Mouse (Mus musculus) liver, adult (tissue): ENCODE results near the gene Patj.

ENCODE experiments used
- GATA4 ChIP-seq: IDR thresholded peaks from 2 replicates; pipeline ENCODE4 v1.6.1; 2014; ENCODE audit warnings: mild to moderate bottlenecking, low read length; ENCODE audit not compliant: insufficient replicate concordance

Gene Patj

DNA sequence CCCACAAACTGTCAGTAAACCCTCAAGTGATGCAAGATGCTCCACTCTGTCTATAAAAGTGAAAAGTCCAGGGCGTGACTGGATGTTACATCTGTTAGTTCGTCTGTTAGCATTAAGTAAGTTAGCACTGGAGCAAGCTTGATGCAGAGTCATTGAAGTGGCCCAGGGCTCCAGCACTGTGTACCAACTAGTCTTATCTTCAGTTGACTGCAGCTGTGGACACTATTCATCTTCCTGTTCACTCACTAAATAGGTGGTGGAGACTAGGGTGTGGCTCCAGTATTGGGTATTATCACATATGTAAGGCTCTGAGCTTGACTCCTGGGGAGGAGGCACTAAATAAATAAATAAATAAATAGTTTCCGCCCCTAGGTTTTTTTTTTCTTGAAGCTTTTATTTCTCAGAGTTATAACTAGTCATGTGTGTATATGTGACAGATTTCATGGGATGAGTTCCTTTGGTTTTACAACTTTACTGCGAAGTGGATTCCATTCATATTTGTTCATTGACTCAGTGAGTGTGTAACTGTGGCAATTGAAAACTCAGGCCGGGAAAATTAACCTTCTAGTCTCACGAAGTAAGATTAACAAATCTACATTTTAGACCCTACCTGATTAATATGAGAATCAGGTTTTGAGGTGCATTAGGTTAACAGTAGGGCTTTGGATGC is 168.7 kb downstream of the Patj start:
- TF ChIP-seq GATA4, result no peak

DNA sequence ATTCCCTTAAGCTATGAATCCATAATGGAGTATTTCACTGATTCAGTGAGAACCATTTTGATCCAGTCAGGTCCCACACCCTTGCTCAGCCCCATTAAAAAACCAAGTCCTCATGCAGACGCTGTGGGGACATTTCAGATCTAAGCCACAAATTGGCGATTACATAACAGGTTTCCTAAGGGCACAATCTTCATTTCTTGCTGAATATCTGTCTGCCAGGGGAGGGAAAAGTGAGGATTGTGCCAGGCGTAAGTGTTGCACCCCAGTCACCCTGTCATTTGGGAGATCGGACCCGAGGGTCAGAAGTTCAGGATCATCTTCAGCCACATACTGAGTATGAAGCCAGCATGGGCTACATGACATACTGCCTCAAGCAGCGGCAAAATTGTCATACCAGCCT is 171.2 kb downstream of the Patj start:
- TF ChIP-seq GATA4, result no peak

DNA sequence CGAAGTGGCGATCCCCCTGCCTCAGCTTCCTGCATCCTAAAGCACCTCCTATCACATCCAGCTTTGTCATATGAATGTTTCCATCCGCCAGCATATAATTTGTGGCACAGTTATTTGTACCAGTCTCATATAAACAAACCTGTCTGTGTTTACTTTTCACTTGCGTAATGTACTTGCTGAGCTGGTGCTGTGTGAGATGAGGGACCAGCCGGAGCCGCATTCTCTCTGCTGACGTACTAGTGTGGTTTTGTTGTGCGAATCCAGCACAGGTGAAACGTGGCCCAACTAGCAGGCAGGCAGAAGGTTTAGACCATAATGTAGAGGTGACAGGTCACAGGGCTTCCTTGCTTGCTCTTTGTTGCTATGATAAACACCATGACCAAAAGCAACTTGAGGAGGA is 171.9 kb downstream of the Patj start:
- no peak for TF ChIP-seq GATA4

- no peak for TF ChIP-seq GATA4
These were observed 174.3 kb downstream of the Patj start for GRCm38 (mm10) chr4:98569904-98570303.

- no peak for TF ChIP-seq GATA4
These were observed 181.7 kb downstream of the Patj start for GRCm38 (mm10) chr4:98577275-98577674.

DNA sequence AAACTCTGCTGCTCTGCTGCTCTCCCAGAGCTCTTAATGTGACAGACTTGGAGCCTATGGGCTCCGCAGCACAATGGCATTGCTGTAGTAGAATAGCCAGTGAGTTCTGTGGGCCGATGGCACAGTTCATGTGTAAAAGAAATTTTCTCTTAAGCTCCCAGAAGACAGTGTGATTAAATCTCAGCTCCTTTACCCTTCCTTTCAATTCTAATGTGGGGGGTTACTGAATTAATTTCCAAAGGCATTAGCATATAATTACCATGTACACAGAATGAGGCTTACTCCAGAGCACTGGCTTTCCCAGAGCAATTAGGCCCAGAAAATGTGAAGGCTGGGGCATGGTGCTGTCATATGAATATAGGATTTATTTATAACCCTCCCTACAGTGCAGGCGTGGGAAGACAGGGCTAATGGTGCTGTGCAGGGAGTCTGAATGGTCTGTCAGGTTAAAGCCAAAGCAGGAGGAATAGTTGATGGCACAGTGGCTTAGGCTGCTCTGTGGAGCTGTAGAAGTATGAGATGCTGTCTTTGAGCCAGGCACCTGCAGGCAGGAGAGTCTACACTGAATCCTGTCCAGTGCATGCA is 182.5 kb downstream of the Patj start:
- no peak for TF ChIP-seq GATA4

DNA sequence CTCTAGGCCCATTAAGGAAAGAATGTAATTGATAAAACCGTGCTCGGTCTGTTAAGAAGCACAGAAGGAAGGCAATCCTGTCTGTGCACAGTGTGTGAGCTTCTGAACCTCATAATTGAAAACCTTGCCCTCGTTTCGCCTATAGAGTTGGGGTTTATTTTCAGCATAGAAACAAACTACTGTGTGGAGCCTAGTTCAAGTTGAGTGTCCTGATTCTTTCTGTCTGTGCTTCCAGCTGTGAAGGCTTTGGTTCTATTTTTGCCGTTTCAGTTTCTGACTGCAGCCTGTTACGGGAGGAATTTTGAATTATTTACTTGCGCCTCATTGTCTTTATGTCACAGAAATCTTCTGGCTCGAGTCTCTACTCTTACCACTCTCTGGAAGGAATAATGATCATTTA is 185.9 kb downstream of the Patj start:
- no peak for TF ChIP-seq GATA4

- no peak for TF ChIP-seq GATA4
These were observed 188.4 kb downstream of the Patj start for GRCm38 (mm10) chr4:98584023-98584422.

DNA sequence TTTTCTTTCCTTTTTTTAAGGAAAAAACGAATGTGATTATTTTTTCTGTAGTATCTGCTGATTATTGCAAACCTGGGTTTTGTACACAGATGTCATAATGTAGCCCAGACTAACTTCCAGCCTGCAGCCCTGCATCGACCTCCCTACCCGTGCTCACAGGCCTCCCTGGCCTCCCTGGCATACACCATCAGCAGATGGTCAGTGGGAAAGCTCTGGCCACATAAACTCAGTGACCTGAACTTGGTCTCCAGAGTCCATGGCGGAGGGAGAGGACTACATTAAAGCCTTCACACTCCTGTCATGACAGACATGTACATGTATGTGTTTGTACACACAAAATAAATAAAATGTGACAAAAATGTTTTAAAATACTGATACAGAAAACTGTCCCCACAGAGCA is 190.7 kb downstream of the Patj start:
- no peak for TF ChIP-seq GATA4

DNA sequence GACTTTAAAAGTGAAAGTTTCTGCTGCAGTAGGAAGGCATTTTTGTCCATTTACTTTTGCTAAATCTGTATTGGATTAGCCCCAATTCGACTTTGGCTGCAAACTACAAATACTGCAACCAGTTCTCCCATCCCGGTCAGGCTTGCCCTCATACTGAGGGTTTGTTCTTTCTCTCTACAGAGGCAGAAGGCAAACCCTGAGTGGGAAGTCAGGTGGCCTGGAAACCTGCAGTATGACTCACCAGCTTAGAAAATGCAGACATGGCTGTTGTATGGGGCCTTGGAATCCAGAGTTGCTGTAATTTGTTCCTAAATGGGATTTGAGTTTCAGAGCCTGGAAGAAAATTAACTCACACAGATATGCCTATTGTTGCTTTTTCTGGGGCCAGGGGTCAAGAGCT is 192.1 kb downstream of the Patj start:
- TF ChIP-seq GATA4, result no peak

GRCm38 (mm10) chr4:98593961-98594360 is 198.4 kb downstream of the Patj start:
- TF ChIP-seq GATA4, result no peak

GRCm38 (mm10) chr4:98598546-98598971 is 203.0 kb downstream of the Patj start:
- TF ChIP-seq GATA4, result no peak

- no peak for TF ChIP-seq GATA4
These were observed 203.8 kb downstream of the Patj start for GRCm38 (mm10) chr4:98599358-98599757.

- TF ChIP-seq GATA4, result no peak
These were observed 207.5 kb downstream of the Patj start for GRCm38 (mm10) chr4:98603131-98603530.

- no peak for TF ChIP-seq GATA4
These were observed 214.9 kb downstream of the Patj start for GRCm38 (mm10) chr4:98610501-98610900.

DNA sequence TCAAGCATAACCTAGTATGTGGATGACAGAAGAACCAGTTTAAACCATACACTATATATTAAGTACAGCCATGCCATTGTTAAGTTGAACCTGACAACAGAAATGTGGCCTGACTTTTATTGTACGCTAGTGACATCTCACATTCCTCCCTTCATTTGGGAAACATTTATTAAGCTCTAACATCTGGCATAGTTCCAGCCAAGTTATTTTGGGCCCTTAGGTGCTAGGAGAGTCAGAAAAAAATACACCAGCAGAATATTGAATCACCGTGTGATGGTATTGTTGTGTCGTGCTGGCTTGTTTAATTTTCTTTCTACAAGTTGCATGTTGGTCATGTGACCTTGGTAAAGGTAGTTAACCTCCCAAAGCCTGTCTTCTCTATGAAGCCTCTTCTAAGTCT is 218.8 kb downstream of the Patj start:
- TF ChIP-seq GATA4, result no peak

GRCm38 (mm10) chr4:98619199-98619598 is 223.6 kb downstream of the Patj start:
- no peak for TF ChIP-seq GATA4
